In genomic region chr17:7864740-7865139, GRCm38 (mm10) we compare ENCODE assay signal across 10 mouse cellular contexts. TPM values are rescaled to one million over a fixed set of nuclear protein-coding genes. Genes with fewer than 3 reads are reported as not detected.
DNase-seq lines count a peak whose midpoint lies in the region; ATAC-seq lines count a peak whose summit lies in the region.
"Had no signal": no experiment of that assay in that cellular context is flagged by ENCODE, and none has a peak within 500 bp of the region (broad histone marks: within the 10 kb centered on the region; RNA-seq: fewer than 3 reads in every experiment).

No protein-coding gene starts in this region.

- H3K4me1 ChIP-seq in limb, embryonic 11.5 days (ENCODE audit: control insufficient read depth, insufficient read depth, low read length): no peaks in the 10 kb centered on the region
- 0 out of 2 replicates have a peak, but pooled peaks cover 5% of the 10 kb centered on the region for H3K4me1 ChIP-seq in limb, embryonic 10.5 days
- H3K4me1 ChIP-seq: hindbrain, embryonic 15.5 days; neural tube, embryonic 12.5 days had no signal

- no peak overlapping the region for H3K4me2 ChIP-seq in limb, embryonic 11.5 days (ENCODE audit: low read depth, severe bottlenecking)
- H3K4me2 ChIP-seq: hindbrain, embryonic 15.5 days; neural tube, embryonic 12.5 days had no signal

- DNase-seq in embryo, embryonic 10.5 days (ENCODE audit: low spot score): peak; percentile 65
- DNase-seq in embryo, embryonic 11 days: no peak
- peak; percentile 49 for DNase-seq in limb, embryonic 11.5 days (ENCODE audit: low spot score)
- no peak for DNase-seq in limb, embryonic 10.5 days (ENCODE audit: low spot score)
- DNase-seq in ZHBTc4 (ENCODE audit: low read depth, low spot score): peak; percentile 77
- DNase-seq in retina, embryonic 14.5 days (ENCODE audit: low spot score): no peak
- DNase-seq in right cerebral cortex, postnatal 25 days: no peak

- ATAC-seq in limb, embryonic 11.5 days (ENCODE audit: insufficient number of reproducible peaks, low FRiP score, low TSS enrichment, low read depth): no peak
- ATAC-seq in megakaryocyte progenitor cell, adult 5-6 weeks (replicated peaks; ENCODE audit: poor library complexity): peak; percentile 30; the same call in 1 of the 2 replicates

- H3K9me3 ChIP-seq in limb, embryonic 11.5 days (ENCODE audit: control insufficient read depth, low read length): no peaks in the 10 kb centered on the region
- no peaks in the 10 kb centered on the region for H3K9me3 ChIP-seq in limb, embryonic 10.5 days (replicated peaks)
- H3K9me3 ChIP-seq: hindbrain, embryonic 15.5 days; neural tube, embryonic 12.5 days had no signal

- H3K9ac ChIP-seq in limb, embryonic 11.5 days (ENCODE audit: low read length): no peak overlapping the region
- H3K9ac ChIP-seq: hindbrain, embryonic 15.5 days; neural tube, embryonic 12.5 days had no signal

- WGBS in limb, embryonic 11.5 days: 24% methylated on average over 7 of the region's 7 CpGs
- WGBS in limb, embryonic 10.5 days: 23% methylated on average over 7 of the region's 7 CpGs

- H3K27ac ChIP-seq in limb, embryonic 11.5 days (replicated peaks; ENCODE audit: low read depth, low read length): no peak overlapping the region
- no peak overlapping the region for H3K27ac ChIP-seq in limb, embryonic 10.5 days
- H3K27ac ChIP-seq: hindbrain, embryonic 15.5 days; neural tube, embryonic 12.5 days had no signal

- no peak overlapping the region for H3K4me3 ChIP-seq in limb, embryonic 11.5 days (ENCODE audit: low read depth, low read length)
- H3K4me3 ChIP-seq in limb, embryonic 10.5 days: no peak overlapping the region
- H3K4me3 ChIP-seq: hindbrain, embryonic 15.5 days; neural tube, embryonic 12.5 days had no signal

- no peaks in the 10 kb centered on the region for H3K36me3 ChIP-seq in limb, embryonic 11.5 days (ENCODE audit: control insufficient read depth, insufficient read depth, low read length)
- H3K36me3 ChIP-seq in limb, embryonic 10.5 days: no peaks in the 10 kb centered on the region
- H3K36me3 ChIP-seq: hindbrain, embryonic 15.5 days; neural tube, embryonic 12.5 days had no signal

- no peaks in the 10 kb centered on the region for H3K27me3 ChIP-seq in limb, embryonic 11.5 days (ENCODE audit: control insufficient read depth, insufficient read depth, low read length)
- no peaks in the 10 kb centered on the region for H3K27me3 ChIP-seq in limb, embryonic 10.5 days (ENCODE audit: low read depth, poor library complexity, severe bottlenecking)
- H3K27me3 ChIP-seq: hindbrain, embryonic 15.5 days; neural tube, embryonic 12.5 days had no signal

RNA-seq across cellular contexts. Expression of gene Fndc1, which starts 37.6 kb away (rescaled TPM):
- polyA plus RNA-seq in limb, embryonic 11.5 days (2014; fragmentation: Nextera tagmentation; extraction: Ambion mirVana): 0.76 and 1.2 TPM in 2 replicates
- 0.30 and 0.55 TPM in 2 replicates for polyA plus RNA-seq in limb, embryonic 10.5 days (2016; fragmentation: Nextera tagmentation; extraction: Ambion mirVana)
- total RNA-seq in megakaryocyte progenitor cell, adult 5-6 weeks (2015): 0.12 TPM in 1 of 2 replicates, not detected in the other
- total RNA-seq in megakaryocyte progenitor cell, adult 5-6 weeks (2017): not detected in 2 replicates

Comparison
In these comparisons a context has a peak if more than half of its experiments do, and no peak if none do; other contexts are left out.
1. DNase-seq: peak in embryo, embryonic 10.5 days (single experiment), limb, embryonic 11.5 days (single experiment) and ZHBTc4 (single experiment); none in embryo, embryonic 11 days (single experiment), limb, embryonic 10.5 days (single experiment), retina, embryonic 14.5 days (single experiment) and right cerebral cortex, postnatal 25 days (single experiment).